Mouse (Mus musculus) lung, adult 2 months (tissue): ENCODE data around the gene Fam155a. TPM values are rescaled to one million over a fixed set of nuclear protein-coding genes. Genes with fewer than 3 reads are reported as not detected.

Source experiments
- DNase-seq: peaks from one replicate; pipeline ENCODE4 v3.0.0; 2022
- H3K4me1 ChIP-seq: fragments of 200-500 bp; 2 replicates; pipeline ENCODE4 v1.6.1; 2011; ENCODE audit warnings: low read length; ENCODE audit not compliant: control insufficient read depth, insufficient read depth
- H3K4me3 ChIP-seq: fragments of 200-500 bp; replicated peaks from 2 replicates; pipeline ENCODE3; 2011; ENCODE audit warnings: low read depth, mild to moderate bottlenecking, control low read depth, low read length; ENCODE audit errors: extremely low read depth
- CTCF ChIP-seq: fragments of 200-500 bp; IDR thresholded peaks from 2 replicates; pipeline ENCODE4 v1.5.1; 2011; ENCODE audit warnings: mild to moderate bottlenecking, low read length, control low read depth; ENCODE audit not compliant: insufficient read depth
- POLR2A ChIP-seq: fragments of 200-500 bp; IDR thresholded peaks from 2 replicates; pipeline ENCODE4 v1.6.1; 2011; ENCODE audit warnings: low read depth, mild to moderate bottlenecking, control low read depth, low read length, borderline replicate concordance; ENCODE audit errors: extremely low read depth
- WGBS: fragments of 180-500 bp; shearing (Covaris S2); methylation state at CpG from one replicate; pipeline ENCODE4 v1.1.7; 2018; 5-methylcytosine and 5-hydroxymethylcytosine counted together
- polyA plus RNA-seq: library from polyadenylated mRNA; depleted of rRNA; stranded (reverse); fragments of >200 nt; gene quantifications from 2 replicates; pipeline ENCODE4 v1.2.3, GENCODE M21; 2012

The Fam155a gene
- polyA plus RNA-seq, 1 experiment: 0.04 TPM

- 39% methylated on average over 2 of the region's 2 CpGs for whole genome bisulfite sequencing
- H3K4me3 ChIP-seq: no peak overlapping the region
- no peak for TF ChIP-seq CTCF
- H3K4me1 ChIP-seq: no peaks in the 10 kb centered on the region
- DNase-seq: no peak
Observed at GRCm38 (mm10) chr8:9521577-9521976, 249.4 kb downstream of the Fam155a start.

DNA sequence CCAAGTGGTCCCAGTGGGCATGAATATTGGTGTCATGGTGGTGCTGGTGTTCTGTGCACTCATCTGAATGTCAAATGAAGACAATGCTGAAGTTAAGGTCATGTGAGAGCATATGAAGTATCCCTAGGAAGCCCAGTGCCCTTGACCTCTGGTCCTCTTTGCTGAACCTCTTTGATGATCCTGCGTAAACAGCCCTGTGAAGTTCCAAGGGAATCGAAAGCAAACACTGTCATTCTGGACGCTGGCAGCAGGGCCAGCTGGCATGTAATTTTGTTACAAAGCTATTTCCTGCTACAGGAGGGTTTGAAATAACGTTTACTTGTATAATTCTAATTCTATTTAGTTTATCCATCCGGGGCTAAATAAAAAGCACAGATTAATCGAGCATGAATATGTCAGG, 270.2 kb downstream of the Fam155a start:
- TF ChIP-seq POLR2A: no peak
- no peak for TF ChIP-seq CTCF
- 18% methylated on average over 6 of the region's 6 CpGs for WGBS
- no peaks in the 10 kb centered on the region for H3K4me1 ChIP-seq
- H3K4me3 ChIP-seq: no peak overlapping the region
- DNase-seq: peak; percentile 6

GRCm38 (mm10) chr8:9494225-9494598, 276.7 kb downstream of the Fam155a start:
- H3K4me1 ChIP-seq: no peaks in the 10 kb centered on the region
- TF ChIP-seq POLR2A: no peak
- no peak for TF ChIP-seq CTCF
- 60% methylated on average over 1 of the region's 1 CpGs for WGBS
- no peak for DNase-seq
- H3K4me3 ChIP-seq: no peak overlapping the region

DNA sequence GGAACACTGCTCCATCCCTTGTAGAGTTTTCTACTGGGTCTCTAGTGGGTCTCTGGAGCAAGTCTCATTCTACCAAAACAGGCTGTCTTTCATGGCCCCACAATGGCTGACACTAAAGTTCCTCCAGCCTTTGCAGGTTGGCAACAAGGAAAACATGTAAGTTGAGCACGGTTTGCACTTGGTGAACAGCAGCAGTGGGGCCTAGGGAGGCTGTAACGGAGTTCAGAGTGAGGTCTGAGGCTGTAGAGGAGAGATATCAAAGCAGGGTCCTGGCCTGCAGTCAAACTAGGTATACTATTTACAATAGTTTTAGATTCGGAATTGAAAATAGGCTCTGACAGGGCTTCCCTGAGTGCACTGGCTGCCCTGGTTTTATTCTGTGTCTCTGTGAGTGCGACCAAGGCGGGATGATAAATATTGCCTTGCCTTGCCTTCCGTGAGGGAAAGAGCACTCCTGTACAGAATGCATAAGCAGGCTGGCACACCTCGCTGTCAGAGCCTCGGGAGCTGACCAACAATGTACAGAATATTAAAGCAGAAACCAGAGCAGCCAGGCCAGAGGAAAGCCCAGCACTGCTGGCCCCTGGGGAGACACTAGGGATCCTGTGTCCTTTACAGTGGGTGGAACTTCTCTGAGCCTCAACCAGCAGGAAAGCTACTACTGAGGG, 277.3 kb downstream of the Fam155a start:
- H3K4me1 ChIP-seq: no peaks in the 10 kb centered on the region
- TF ChIP-seq POLR2A: no peak
- no peak for TF ChIP-seq CTCF
- no peak overlapping the region for H3K4me3 ChIP-seq
- DNase-seq: no peak
- WGBS: 58% methylated on average over 8 of the region's 8 CpGs

GRCm38 (mm10) chr8:9482565-9482964, 288.4 kb downstream of the Fam155a start:
- no peaks in the 10 kb centered on the region for H3K4me1 ChIP-seq
- no peak for DNase-seq
- WGBS: 67% methylated on average over 5 of the region's 5 CpGs
- H3K4me3 ChIP-seq: no peak overlapping the region
- TF ChIP-seq CTCF (no peak), POLR2A (no peak)

GRCm38 (mm10) chr8:9471290-9471689, 299.7 kb downstream of the Fam155a start:
- DNase-seq: no peak
- no peak overlapping the region for H3K4me3 ChIP-seq
- TF ChIP-seq POLR2A (no peak), CTCF (no peak)
- 57% methylated on average over 5 of the region's 5 CpGs for WGBS
- H3K4me1 ChIP-seq: no peaks in the 10 kb centered on the region

DNA sequence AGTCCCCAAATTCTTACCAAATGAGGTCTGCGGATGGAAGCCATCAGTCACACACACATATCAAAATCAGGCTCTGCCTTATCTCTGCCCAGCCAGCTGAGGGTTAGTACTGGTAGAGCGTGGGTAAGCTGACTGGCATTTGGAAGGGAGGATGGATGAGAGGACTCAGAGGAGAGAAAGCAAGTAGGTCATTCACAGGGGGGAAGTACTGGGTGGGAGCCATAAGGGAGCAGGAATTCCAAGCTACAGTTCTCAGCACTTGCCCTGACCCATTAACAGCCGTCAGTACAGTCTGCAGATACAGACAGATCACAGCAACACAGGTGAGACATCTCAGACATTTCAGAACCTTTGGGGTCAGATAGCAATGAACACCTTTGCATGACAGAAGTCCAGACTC, 300.8 kb downstream of the Fam155a start:
- DNase-seq: no peak
- WGBS: 69% methylated on average over 3 of the region's 3 CpGs
- H3K4me1 ChIP-seq: no peaks in the 10 kb centered on the region
- TF ChIP-seq POLR2A (no peak), CTCF (no peak)
- no peak overlapping the region for H3K4me3 ChIP-seq

DNA sequence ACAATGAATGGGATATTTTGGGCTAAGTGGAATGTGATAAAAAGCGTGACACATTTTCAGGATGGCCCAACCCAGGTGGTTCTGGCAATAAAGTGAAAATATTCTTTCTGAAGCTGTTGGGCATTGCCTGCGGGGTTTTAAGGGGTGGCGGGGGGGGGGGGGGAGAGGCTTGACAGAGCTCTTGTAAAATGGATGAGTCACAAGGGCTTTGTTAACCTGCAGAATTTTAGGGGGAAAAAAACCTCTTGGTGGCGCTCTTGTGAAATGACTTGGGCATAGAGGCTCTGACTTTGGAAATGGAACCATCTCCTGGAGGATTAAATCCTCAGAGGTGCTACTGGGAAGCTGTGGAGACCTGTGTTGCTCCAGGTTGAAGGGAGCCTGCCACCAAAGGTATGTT, 309.9 kb downstream of the Fam155a start:
- no peaks in the 10 kb centered on the region for H3K4me1 ChIP-seq
- 64% methylated on average over 4 of the region's 4 CpGs for WGBS
- H3K4me3 ChIP-seq: no peak overlapping the region
- DNase-seq: no peak
- TF ChIP-seq POLR2A (no peak), CTCF (no peak)

GRCm38 (mm10) chr8:9460707-9461106, 310.3 kb downstream of the Fam155a start:
- 77% methylated on average over 2 of the region's 2 CpGs for WGBS
- no peaks in the 10 kb centered on the region for H3K4me1 ChIP-seq
- no peak for TF ChIP-seq POLR2A
- no peak for TF ChIP-seq CTCF
- no peak for DNase-seq
- no peak overlapping the region for H3K4me3 ChIP-seq

GRCm38 (mm10) chr8:9458614-9459013, 312.3 kb downstream of the Fam155a start:
- TF ChIP-seq POLR2A: no peak
- TF ChIP-seq CTCF: no peak
- DNase-seq: no peak
- WGBS: 54% methylated on average over 11 of the region's 11 CpGs
- Histone ChIP-seq H3K4me3 (no peak overlapping the region), H3K4me1 (no peaks in the 10 kb centered on the region)

GRCm38 (mm10) chr8:9455138-9455537, 315.8 kb downstream of the Fam155a start:
- TF ChIP-seq CTCF: no peak
- no peak for TF ChIP-seq POLR2A
- Histone ChIP-seq H3K4me3 (no peak overlapping the region), H3K4me1 (no peaks in the 10 kb centered on the region)
- DNase-seq: no peak
- 65% methylated on average over 4 of the region's 4 CpGs for WGBS

- WGBS: 81% methylated on average over 5 of the region's 5 CpGs
- no peak for DNase-seq
- TF ChIP-seq CTCF (no peak), POLR2A (no peak)
- Histone ChIP-seq H3K4me3 (no peak overlapping the region), H3K4me1 (no peaks in the 10 kb centered on the region)
Observed at GRCm38 (mm10) chr8:9453742-9454141, 317.2 kb downstream of the Fam155a start.
